Mouse (Mus musculus): ENCODE measurements around the gene Grem2.

Grem2 gene
- long read RNA-seq, experiment 1 = 0 reads
- long read RNA-seq, experiment 2, partial matches to known transcripts = 0 of 2 reads
- long read RNA-seq, experiment 2, other reads (novel, unspliced or antisense) = 2 of 2 reads

DNA sequence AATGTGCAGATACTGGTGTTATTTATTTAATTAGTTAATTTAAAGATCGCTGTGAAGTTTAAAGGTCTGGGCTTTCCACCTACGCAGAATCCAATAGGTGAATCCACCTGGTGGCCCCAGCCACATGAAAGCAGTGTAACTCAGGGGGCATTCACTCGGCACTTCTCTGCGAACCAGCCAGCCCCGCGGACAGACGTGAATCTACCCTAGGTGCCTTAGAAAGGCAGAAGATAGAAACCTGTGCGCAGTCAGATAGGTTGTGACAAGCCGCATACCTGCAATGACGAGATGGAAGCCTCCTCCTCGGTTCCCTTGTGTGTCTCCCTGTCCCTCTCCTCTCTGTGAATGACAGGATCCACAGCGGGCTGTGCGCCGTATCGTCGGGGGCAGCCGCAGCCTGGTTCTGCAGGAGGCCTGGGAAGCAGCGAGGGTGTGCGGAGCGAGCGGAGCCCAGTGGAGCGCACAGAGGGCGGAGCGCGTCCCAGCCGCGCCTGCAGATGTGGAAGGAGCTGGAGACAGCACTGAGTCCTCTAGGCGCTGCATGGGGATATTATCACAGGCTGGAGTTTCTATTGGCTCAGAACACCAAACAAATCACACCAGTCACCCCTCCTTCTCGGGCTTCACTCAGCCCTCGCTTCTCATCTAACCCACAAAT, at the start of gene Grem2:
TSS of gene Grem2 (minus strand) at position 522 of the 658 bp plus-strand sequence.
- intact Hi-C loops (cut with DNase I) = no loop called here

GRCm38 (mm10) chr1:174959837-174960236, 38.2 kb upstream of the Grem2 start:
- intact Hi-C loops (cut with DNase I) = no loop called here

- intact Hi-C loops (cut with DNase I) = no loop called here
These were observed 9.5 kb upstream of the Grem2 start for GRCm38 (mm10) chr1:174931003-174931619.

DNA sequence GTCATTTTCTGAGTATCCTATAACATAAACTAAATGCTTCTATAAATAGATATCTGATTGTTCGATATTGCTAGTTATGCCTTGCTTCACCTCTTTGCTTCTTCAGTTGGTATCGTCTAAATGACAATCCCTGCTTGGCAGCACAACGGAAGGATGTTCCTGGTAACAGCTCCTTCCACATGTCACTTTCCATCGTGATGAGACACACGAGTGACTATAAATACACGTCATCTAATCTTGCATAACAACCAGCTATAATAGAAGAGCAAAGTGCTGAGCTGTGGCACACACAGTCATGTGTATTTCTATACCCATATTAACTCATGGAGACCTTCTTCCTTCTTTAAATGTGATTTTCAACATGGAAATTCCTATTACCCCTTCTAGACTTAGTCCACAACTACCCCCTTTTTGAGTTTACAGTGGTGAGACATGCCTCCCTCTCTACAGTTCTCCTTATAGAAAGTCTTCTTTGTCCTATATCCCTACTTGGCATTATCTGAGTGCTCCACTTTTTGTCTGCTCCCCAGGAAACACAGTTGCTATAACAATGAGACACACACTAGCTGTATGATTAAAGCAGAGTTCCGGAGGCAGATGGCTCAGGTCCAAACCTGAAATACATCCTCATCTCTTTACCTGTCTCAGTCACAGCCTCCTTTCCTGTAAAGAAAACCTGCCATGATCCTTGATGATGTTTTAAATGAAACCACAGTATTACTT, 8.0 kb upstream of the Grem2 start:
- intact Hi-C loops (cut with DNase I) = no loop called here

GRCm38 (mm10) chr1:174918949-174919348, 2.7 kb downstream of the Grem2 start:
- intact Hi-C loops (cut with DNase I) = loop anchor here (5.0 kb wide), 1 partner anchor 322 kb away; no protein-coding TSS in a partner anchor

DNA sequence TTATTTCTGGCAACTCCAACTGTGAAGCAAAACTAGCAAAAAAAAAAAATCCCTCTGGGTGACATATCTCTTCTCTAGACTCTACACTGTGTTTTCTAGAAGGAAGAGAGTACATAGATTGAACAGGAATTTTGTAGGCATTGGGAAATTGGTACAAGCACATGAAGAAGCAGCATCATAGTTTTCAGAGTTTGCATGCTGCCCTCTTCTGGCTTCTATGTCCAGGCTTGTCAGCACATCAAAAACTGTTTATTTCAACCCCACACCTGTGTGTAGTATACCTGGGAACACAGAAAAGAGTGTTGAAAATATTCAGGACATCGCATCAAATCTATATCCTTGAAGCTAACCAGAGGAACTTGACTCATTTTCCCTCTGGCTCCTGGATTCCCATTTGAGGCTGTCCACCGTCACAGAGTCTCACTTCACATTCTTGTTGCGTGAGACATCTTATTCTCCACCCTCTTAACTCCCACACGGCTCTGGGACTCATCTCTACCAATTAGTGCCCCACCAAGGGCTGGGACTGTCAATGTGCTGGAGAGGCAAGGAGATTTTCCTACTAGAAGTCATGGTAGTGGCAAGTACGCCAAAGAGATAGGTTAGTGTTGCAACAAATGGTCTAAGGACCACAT, 3.3 kb downstream of the Grem2 start:
- intact Hi-C loops (cut with DNase I) = loop anchor here (5.0 kb wide), 1 partner anchor 321 kb away; no protein-coding TSS in a partner anchor

GRCm38 (mm10) chr1:174909834-174910233, 11.8 kb downstream of the Grem2 start:
- intact Hi-C loops (cut with DNase I) = loop anchor here (10.0 kb wide), 1 partner anchor 655 kb away; no protein-coding TSS in a partner anchor

- intact Hi-C loops (cut with DNase I) = loop anchor here (10.0 kb wide), 1 partner anchor 657 kb away; no protein-coding TSS in a partner anchor
These were observed 13.4 kb downstream of the Grem2 start for GRCm38 (mm10) chr1:174908232-174908631.

DNA sequence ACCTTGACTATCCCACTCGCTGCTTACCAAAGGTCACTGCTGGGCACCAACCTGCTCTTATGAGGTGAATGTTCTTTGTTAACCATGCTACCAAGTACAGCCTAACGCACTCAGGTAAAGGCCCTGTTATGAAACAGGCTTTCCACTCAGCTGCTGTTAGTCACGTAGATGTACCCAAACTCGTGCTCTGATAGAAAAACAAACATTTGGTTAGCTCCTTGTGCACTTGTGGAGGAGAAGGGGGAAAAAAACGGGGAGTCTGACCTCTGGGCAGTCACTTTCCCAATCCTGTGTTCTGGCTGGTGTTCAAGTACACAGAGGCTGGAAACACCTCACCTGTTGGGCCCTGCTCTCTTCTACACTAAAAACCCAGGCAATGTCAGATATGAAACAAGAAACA, 14.0 kb downstream of the Grem2 start:
- intact Hi-C loops (cut with DNase I) = loop anchor here (10.0 kb wide), 1 partner anchor 657 kb away; no protein-coding TSS in a partner anchor

GRCm38 (mm10) chr1:174902755-174903154, 18.9 kb downstream of the Grem2 start:
- intact Hi-C loops (cut with DNase I) = loop anchor here (10.0 kb wide), 1 partner anchor 662 kb away; no protein-coding TSS in a partner anchor

DNA sequence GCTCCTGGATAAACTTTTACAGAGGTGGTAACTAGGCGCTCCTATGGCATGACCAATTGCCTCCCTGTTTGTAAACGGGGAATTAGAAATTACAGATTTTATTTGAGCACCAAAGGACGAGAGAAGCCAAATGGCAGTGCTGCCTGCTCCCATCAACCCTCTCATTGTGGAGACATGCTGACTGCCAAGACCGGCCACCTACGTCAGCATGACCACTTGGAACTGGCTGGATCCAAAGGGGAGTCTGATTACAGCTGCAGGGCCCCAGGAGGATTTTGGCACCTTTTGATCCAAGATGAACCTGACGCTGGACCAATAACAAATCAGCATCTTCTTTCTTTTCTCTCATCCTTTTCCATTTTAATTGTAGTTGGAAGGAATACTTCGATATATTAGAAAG, 29.1 kb downstream of the Grem2 start:
- intact Hi-C loops (cut with DNase I) = no loop called here

GRCm38 (mm10) chr1:174888684-174889405, 32.8 kb downstream of the Grem2 start:
- intact Hi-C loops (cut with DNase I) = no loop called here

DNA sequence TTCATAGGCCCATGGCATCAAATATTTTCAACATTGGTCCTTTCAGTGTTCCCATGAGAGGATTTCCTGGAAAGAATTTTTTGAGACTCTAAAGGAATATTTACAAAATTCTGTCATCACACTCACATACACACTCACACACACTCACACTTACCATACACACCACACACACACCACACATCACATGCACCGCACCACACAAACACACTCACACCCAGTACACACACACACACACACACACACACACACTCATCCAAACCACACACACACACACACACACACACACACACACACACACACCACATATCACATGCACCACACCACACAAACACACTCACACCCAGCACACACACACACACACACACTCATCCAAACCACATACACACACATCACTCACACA, 33.5 kb downstream of the Grem2 start:
- intact Hi-C loops (cut with DNase I) = no loop called here

DNA sequence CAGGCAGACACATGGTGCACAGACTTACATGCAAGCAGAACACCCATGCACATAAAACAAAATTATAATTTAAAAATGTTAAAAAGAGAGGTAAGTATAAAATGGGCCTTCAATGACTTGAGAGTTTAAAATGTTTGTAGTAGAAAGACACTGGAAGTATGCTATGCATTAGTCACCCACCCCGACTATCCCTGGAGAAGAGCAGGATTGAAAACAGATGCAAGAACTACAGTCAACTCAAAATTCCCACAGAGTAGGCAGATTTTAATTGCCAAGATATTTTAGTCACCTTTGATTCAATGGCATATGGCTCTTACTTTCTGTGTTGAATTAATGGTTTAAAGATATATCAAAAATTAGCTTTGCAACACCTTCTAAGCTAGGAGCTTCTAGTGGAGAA, 39.1 kb downstream of the Grem2 start:
- intact Hi-C loops (cut with DNase I) = no loop called here

- intact Hi-C loops (cut with DNase I) = no loop called here
These were observed 46.4 kb downstream of the Grem2 start for GRCm38 (mm10) chr1:174875173-174875572.

DNA sequence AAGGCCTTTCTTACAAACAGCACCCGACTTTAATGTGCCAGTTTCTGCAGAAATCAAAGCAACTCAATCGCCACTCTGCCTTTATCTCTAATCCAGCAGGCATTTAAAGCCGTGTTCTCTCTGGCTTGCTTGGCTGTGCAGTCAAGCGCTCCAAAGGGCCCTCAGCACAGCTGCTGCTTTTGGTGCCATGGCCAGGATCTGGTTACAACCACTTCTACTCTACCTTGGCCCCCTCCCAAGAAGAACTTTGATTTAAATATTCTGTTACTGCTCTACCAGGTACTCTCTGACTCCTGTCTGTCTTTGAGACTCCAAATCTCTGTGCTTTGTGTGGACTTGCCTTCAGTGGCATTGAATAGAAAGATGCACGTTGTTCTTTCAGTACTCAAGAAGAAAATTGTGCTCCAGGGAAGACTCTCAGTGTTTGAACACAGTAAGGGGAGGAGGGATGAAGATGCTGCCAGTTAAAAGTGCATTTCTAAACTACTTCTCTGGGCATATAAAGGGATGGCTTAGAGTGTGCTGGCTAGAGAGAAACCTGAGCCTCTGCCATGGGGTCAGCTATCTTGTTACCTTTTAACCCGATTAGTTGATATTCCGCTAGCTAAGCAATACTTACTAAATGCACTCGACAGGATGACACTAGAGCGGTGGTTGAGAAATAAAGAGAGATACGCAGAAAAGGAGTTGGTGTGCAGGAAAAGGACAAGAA, 61.1 kb downstream of the Grem2 start:
- intact Hi-C loops (cut with DNase I) = no loop called here

- intact Hi-C loops (cut with DNase I) = no loop called here
These were observed 65.4 kb downstream of the Grem2 start for GRCm38 (mm10) chr1:174856188-174856587.

GRCm38 (mm10) chr1:174844786-174845185, 76.8 kb downstream of the Grem2 start:
- intact Hi-C loops (cut with DNase I) = no loop called here

DNA sequence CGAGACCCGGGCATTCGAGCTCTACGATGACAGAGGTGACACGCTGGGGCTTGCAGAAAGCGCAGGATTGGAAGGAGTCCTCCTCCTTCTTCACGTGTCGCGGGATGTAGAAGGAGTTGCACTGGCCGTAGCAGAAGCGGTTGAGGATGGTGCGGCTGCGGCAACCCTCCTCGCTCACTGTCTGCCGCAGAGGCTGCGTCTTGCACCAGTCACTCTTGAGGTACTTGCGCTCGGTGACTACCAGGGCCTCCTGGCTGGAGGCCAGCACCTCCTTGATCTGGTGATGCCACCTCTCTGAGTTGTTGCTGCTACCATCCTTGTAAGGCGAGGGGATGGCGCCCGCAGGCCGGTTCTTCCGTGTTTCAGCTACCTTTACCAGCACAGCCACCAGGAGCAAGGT, 84.8 kb downstream of the Grem2 start:
- intact Hi-C loops (cut with DNase I) = no loop called here

DNA sequence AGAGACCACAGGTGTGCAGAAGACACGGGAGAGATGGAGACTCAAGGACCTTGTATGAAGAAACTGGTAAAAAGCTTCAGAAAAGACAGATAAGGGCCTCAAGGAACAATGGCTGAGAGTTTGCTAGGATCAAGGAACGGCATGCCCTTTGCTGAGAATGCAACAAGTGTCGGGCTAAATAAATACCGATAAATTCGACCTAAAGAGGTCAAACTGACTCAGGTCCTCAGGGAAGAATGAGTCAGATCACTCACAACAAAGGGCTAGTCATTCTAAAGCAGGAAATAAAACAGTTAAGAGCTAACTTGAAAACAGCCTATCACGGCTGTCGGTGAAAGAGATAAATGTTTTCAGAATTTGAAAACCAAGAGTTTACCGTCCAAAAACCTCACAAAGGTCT, 95.1 kb downstream of the Grem2 start:
- intact Hi-C loops (cut with DNase I) = no loop called here

Measured in adrenal gland (tissue).